Mouse (Mus musculus) Patski (cell line): ENCODE measurements around the gene Kif17. TPM values are rescaled to one million over a fixed set of nuclear protein-coding genes. Genes with fewer than 3 reads are reported as not detected.

Experiments used
- ATAC-seq: fragments of 100-300 bp; one replicate; pipeline ENCODE4 v1.8.0; 2021
- CTCF ChIA-PET: fragments of 350-600 bp; sonication (Branson Sonifier 250); formaldehyde crosslinking; loops from one replicate; lab custom pipeline; 2022; ENCODE audit warnings: inconsistent platforms; lab: Charles Lee
- POLR2A ChIA-PET: fragments of 350-600 bp; sonication (Branson Sonifier 250); formaldehyde crosslinking; loops from one replicate; lab custom pipeline; 2022; ENCODE audit warnings: antibody characterized with exemption, inconsistent platforms; lab: Charles Lee
- DNase-seq: peaks from one replicate; pipeline ENCODE4 v3.0.0-alpha.2; 2011; ENCODE audit warnings: low read depth, low spot score
- H3K27me3 ChIP-seq: fragments of 371-371 bp; one replicate; pipeline ENCODE4 v1.5.1; 2021
- CTCF ChIP-seq: fragments of 100-300 bp; IDR thresholded peaks from one replicate; pipeline ENCODE4 v1.5.1; 2021
- in situ Hi-C: fragments of 300-500 bp; cut with MboI; formaldehyde crosslinking; loops from 3 replicates; pipeline ENCODE4 v1.11.1; 2018; ENCODE audit warnings: low pct_unique_long_range_greater_than_20kb, mixed read lengths
- polyA plus RNA-seq: library from polyadenylated mRNA; unstranded; gene quantifications from one replicate; pipeline ENCODE4 v1.2.3, GENCODE M21; 2021

Gene Kif17
- polyA plus RNA-seq, 1 experiment from 2014 or later: 1.6 TPM

- ATAC-seq: no peak
- CTCF ChIA-PET: interaction anchor here (0.8 to 1.7 kb wide), 4 partner anchors 8 to 113 kb away, joined by 3 to 8 read pairs (median 4); no protein-coding TSS in a partner anchor
- TF ChIP-seq CTCF: no peak
- H3K27me3 ChIP-seq: no peaks in the 10 kb centered on the region
- POLR2A ChIA-PET: no interaction called here
- no peak for DNase-seq
- in situ Hi-C loops: loop anchor here (10.0 kb wide), 1 partner anchor 467 kb away; no protein-coding TSS in a partner anchor
Measured at GRCm38 (mm10) chr4:138311595-138311994, 61.4 kb downstream of the Kif17 start.

DNA sequence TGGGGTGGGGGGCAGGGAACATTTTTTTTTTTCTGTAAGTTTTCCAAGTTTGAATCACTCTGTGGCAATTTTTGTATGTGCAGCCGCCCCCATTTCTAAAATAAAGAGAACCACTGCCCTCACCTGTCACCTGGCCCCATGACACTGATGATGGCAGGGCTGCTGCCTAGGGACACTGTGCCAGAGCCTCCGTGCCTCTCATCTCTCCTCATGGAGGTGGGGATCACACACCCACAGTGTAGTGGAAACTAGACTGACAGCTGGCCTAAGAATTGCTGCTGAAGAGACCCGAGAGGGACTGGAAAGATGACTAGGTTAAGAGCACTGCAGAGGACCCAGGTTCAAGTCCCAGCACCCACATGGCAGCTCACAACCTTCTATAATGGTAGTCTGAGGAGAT, 61.9 kb downstream of the Kif17 start:
- no peak for TF ChIP-seq CTCF
- H3K27me3 ChIP-seq: no peaks in the 10 kb centered on the region
- in situ Hi-C loops: loop anchor here (10.0 kb wide), 1 partner anchor 467 kb away; no protein-coding TSS in a partner anchor
- CTCF ChIA-PET: no interaction called here
- ATAC-seq (no peak), DNase-seq (no peak)
- POLR2A ChIA-PET: no interaction called here

GRCm38 (mm10) chr4:138313021-138313420, 62.8 kb downstream of the Kif17 start:
- POLR2A ChIA-PET: no interaction called here
- no peak for ATAC-seq
- no peak for DNase-seq
- H3K27me3 ChIP-seq: no peaks in the 10 kb centered on the region
- CTCF ChIA-PET: no interaction called here
- in situ Hi-C loops: loop anchor here (10.0 kb wide), 1 partner anchor 468 kb away; no protein-coding TSS in a partner anchor
- TF ChIP-seq CTCF: no peak

DNA sequence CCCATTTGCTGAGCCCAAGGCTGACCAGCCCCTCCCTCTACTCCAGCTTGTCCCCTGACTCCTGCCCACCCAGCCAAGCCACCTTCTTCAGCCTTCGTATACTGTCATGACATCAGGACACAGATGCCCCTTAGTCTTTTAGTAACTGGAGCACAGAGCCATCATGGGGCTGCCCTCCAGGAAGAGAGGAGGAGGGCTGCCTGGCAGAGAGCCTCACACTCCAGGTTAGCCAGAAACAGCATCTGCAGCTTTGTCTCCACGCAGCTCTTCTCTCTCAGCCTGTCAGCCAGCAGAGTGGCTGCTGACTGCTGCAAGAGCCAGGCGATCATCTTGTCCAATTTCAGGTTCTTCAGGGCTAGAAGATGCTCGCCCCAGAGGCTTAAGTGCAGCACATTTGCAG, 63.6 kb downstream of the Kif17 start:
- ChIA-PET POLR2A (no interaction called here), CTCF (no interaction called here)
- ATAC-seq (no peak), DNase-seq (no peak)
- no peaks in the 10 kb centered on the region for H3K27me3 ChIP-seq
- TF ChIP-seq CTCF: no peak
- in situ Hi-C loops: loop anchor here (10.0 kb wide), 1 partner anchor 469 kb away; no protein-coding TSS in a partner anchor

DNA sequence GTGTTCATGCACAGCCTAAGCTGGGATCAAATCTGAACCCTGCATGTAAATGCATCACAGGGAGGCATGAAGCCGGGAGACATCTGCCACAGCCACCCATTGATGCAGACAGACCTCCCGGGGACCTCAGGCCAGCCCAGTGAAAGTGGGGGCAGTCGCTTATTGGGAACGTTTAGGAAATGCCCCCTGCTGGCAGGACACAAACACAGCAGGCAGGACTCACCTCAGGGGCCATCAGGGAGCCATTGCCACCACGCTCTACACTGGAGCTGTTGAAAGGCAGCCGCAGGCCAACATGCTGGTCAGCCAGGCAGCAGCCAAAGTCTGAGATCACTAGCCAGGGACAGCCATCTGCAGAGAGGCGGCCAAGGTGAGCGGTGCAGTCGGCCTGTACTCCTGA, 65.5 kb downstream of the Kif17 start:
- CTCF ChIA-PET: interaction anchor here (0.8 to 2.5 kb wide), 5 partner anchors 8 to 111 kb away, joined by 3 to 23 read pairs (median 5); partner anchors contain the start of gene Ddost
- DNase-seq (no peak), ATAC-seq (no peak)
- H3K27me3 ChIP-seq: no peaks in the 10 kb centered on the region
- POLR2A ChIA-PET: interaction anchor here (1.2 kb wide), 1 partner anchor 11 kb away, joined by 3 read pairs; the partner anchor contains the start of gene Ddost
- no peak for TF ChIP-seq CTCF
- in situ Hi-C loops: loop anchor here (5.0 to 10.0 kb wide), 3 partner anchors 62 to 471 kb away; no protein-coding TSS in a partner anchor

GRCm38 (mm10) chr4:138316369-138316768, 66.1 kb downstream of the Kif17 start:
- in situ Hi-C loops: loop anchor here (5.0 to 10.0 kb wide), 3 partner anchors 61 to 472 kb away; no protein-coding TSS in a partner anchor
- ATAC-seq: no peak
- POLR2A ChIA-PET: no interaction called here

DNA sequence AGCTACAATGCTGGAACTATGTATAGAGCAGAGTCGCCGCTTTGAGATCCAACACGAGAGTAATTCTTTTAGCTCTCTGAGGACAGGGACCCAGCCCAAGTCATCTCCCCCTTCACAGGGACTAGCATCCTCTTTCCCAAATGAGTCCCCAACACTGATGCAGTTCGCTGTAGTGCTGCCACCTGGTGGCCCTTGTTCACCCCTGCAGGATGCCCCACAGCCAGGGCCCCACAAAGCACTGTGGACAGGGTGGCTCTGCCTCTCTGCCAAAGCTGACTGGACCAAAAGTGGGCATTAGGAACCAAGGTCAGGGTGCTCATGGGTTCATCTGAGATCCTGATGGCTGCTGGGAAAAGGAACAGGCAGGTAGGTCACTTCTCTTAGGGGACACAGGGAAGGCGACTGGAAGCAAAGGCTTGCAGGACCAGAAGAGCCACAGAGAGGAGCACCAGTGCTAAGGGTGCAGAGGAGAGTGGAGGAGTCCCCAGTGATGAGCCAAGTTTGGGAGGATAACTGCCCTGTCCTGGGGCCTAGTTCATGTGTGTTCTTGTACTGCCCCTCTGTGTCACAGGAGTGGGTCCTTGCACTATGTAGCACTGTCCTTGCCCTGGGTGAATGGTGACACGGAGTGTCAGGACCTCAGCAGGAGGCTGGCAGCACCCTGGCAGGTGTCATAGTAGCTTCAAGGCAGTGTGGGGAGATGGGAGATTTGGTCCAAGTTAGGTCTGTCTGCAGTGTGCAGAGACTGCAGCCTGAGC, 68.5 kb downstream of the Kif17 start:
- CTCF ChIA-PET: interaction anchor here (0.7 to 2.9 kb wide), 16 partner anchors 8 to 111 kb away, joined by 3 to 11 read pairs (median 3); partner anchors contain the start of genes Cda and Ddost
- ATAC-seq (peak; percentile 45), DNase-seq (no peak)
- TF ChIP-seq CTCF: no peak
- in situ Hi-C loops: loop anchor here (5.0 to 10.0 kb wide), 3 partner anchors 59 to 474 kb away; no protein-coding TSS in a partner anchor
- POLR2A ChIA-PET: no interaction called here
- H3K27me3 ChIP-seq: no peaks in the 10 kb centered on the region

More at GRCm38 (mm10) chr4:138316369-138316768, 66.1 kb downstream of the Kif17 start:
- no peak for DNase-seq
- H3K27me3 ChIP-seq: no peaks in the 10 kb centered on the region
- CTCF ChIA-PET: interaction anchor here (0.9 to 2.5 kb wide), 4 partner anchors 11 to 110 kb away, joined by 3 to 23 read pairs (median 6); partner anchors contain the start of gene Ddost
- no peak for TF ChIP-seq CTCF

DNA sequence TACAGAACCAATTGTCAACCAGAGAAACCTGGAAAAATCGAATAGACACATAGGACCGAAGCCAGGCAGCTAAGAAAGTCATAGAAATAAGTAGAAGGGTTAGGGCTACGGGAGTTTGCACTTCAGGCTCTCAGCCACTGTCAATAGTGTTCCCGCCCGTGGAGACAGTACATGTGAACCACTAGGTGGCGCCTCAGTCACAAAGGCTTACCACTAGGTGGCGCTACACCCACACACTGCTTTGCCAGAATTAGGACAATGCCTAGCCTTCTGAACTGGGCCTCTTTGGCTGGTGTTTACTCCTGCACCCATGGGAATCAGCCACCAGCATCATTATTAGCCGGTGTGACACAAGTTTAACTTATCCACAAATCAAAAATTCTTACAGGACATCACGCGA, 69.3 kb downstream of the Kif17 start:
- in situ Hi-C loops: loop anchor here (5.0 to 10.0 kb wide), 3 partner anchors 58 to 475 kb away; no protein-coding TSS in a partner anchor
- no peak for ATAC-seq
- ChIA-PET CTCF (interaction anchor here (0.7 to 2.9 kb wide), 12 partner anchors 9 to 108 kb away, joined by 3 to 11 read pairs (median 4); partner anchors contain the start of gene Cda), POLR2A (interaction anchor here (1.0 kb wide), 1 partner anchor 15 kb away, joined by 3 read pairs; the partner anchor contains the start of gene Ddost)
- no peak for DNase-seq
- H3K27me3 ChIP-seq: no peaks in the 10 kb centered on the region
- no peak for TF ChIP-seq CTCF

DNA sequence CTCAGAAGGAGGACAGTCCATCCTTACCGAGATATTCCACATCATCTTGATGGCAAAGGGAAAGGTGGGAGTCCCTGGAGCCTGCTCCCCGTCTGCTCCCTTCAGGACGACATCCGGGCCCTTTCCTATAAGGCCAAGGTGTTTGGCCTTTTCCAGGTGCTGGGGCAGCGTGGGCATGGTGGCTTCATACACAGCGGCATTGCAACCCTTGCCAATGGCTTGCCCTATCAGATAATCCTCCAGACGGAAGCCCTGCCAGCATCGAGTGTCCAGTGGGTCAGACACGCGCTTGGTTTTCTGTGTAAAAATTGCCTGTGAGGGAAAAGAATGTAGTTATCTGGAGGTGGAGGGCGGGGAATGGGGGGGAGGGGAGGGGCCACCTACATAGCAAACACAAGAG, 70.5 kb downstream of the Kif17 start:
- no peak for DNase-seq
- no peaks in the 10 kb centered on the region for H3K27me3 ChIP-seq
- TF ChIP-seq CTCF: no peak
- CTCF ChIA-PET: no interaction called here
- in situ Hi-C loops: no loop called here
- no peak for ATAC-seq
- POLR2A ChIA-PET: interaction anchor here (0.5 to 1.0 kb wide), 2 partner anchors 8 to 16 kb away, joined by 3 read pairs; partner anchors contain the start of gene Ddost

- in situ Hi-C loops: no loop called here
- no peak for TF ChIP-seq CTCF
- no peaks in the 10 kb centered on the region for H3K27me3 ChIP-seq
- DNase-seq (no peak), ATAC-seq (no peak)
- ChIA-PET CTCF (interaction anchor here (1.3 kb wide), 1 partner anchor 58 kb away, joined by 3 read pairs; no protein-coding TSS in a partner anchor), POLR2A (no interaction called here)
Measured at GRCm38 (mm10) chr4:138321488-138321887, 71.3 kb downstream of the Kif17 start.
